Mouse (Mus musculus) intestine, embryonic 16.5 days (tissue): ENCODE measurements at regions not wholly inside any gene's neighbourhood (a gene's known extent, or its start where the extent isn't known, plus 50 kb on each side); places are given as distances from the start of the nearest gene placed in this dataset.
A peak's percentile ranks its signal among the peaks of the same experiment; 100 is the strongest.

Source experiments
- ATAC-seq: fragments of 200-750 bp; cut with Nextera tagmentation; 2 replicates; pipeline ENCODE4 v1.8.0; 2017; ENCODE audit warnings: moderate TSS enrichment, moderate library complexity
- H3K27ac ChIP-seq: fragments of 300-500 bp; sonication (generic); 2 replicates; pipeline ENCODE4 v1.5.1; 2014; ENCODE audit warnings: mild to moderate bottlenecking, low read length
- H3K27me3 ChIP-seq: fragments of 300-500 bp; sonication (generic); replicated peaks from 2 replicates; pipeline ENCODE4 v1.6.1; 2014; ENCODE audit warnings: low read length, control low read depth, mixed read lengths; ENCODE audit not compliant: control insufficient read depth, insufficient read depth
- H3K36me3 ChIP-seq: fragments of 300-500 bp; sonication (generic); 2 replicates; pipeline ENCODE4 v1.6.1; 2014; ENCODE audit warnings: low read length, control low read depth; ENCODE audit not compliant: control insufficient read depth, insufficient read depth
- H3K4me1 ChIP-seq: fragments of 300-500 bp; sonication (generic); 2 replicates; pipeline ENCODE4 v1.6.1; 2014; ENCODE audit warnings: low read length, control low read depth, mixed read lengths; ENCODE audit not compliant: control insufficient read depth, insufficient read depth
- H3K4me2 ChIP-seq: fragments of 300-500 bp; sonication (generic); 2 replicates; pipeline ENCODE4 v1.6.1; 2014; ENCODE audit warnings: low read depth, low read length, control low read depth
- H3K4me3 ChIP-seq: fragments of 300-500 bp; sonication (generic); 2 replicates; pipeline ENCODE4 v1.5.1; 2014; ENCODE audit warnings: mild to moderate bottlenecking, low read length
- H3K9ac ChIP-seq: fragments of 300-500 bp; sonication (generic); 2 replicates; pipeline ENCODE4 v1.6.1; 2014; ENCODE audit warnings: low read depth, low read length
- H3K9me3 ChIP-seq: fragments of 300-500 bp; sonication (generic); 2 replicates; pipeline ENCODE4 v1.6.1; 2016; ENCODE audit warnings: low read length, control low read depth; ENCODE audit not compliant: control insufficient read depth
- WGBS: fragments of 180-500 bp; shearing (Covaris S2); extraction: QIAGEN DNeasy Blood & Tissue Kit; methylation state at CpG from one replicate; pipeline ENCODE4 v1.1.7; 2014; 5-methylcytosine and 5-hydroxymethylcytosine counted together

DNA sequence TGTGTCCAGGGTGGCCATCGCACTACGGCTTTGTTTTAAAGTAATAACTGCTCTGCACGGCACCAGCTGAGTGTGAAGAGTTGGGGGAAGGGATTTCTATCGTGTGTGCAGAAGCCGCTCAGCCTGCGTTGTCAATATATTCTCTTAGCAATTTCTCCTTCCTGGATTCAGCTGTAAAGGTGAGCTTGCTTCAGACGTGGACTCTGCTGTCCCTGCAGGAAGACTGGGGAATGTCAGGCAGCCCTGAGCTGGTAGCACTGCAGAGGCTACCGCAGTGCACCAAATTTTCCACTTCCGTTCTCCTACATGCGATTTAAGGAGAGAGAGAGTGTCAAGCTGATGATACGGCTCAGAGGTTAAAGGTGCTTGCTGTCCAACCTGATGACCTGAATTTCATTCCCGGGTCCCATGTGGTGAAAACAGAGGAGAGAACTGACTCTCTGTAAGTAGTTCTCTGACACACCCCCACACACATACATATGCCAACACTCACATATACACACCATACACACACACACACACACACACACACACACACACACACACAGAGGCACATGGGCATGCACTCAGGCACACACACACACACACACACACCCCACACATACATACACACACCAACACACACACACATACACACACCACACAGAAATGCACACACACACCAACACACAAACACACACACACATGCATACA is 59.9 kb upstream of the Prelid3b start:
- H3K9ac ChIP-seq = no peak overlapping the region
- H3K27ac ChIP-seq = no peak overlapping the region
- no peaks in the 10 kb centered on the region for H3K36me3 ChIP-seq
- H3K4me1 ChIP-seq = no peaks in the 10 kb centered on the region
- no peaks in the 10 kb centered on the region for H3K27me3 ChIP-seq
- H3K4me2 ChIP-seq = peak overlapping the region; percentile 25; the same call in 1 of the 2 replicates
- no peaks in the 10 kb centered on the region for H3K9me3 ChIP-seq
- ATAC-seq = peak; percentile 91
- H3K4me3 ChIP-seq = no peak overlapping the region
- WGBS = 36% methylated on average over 12 of the region's 12 CpGs

DNA sequence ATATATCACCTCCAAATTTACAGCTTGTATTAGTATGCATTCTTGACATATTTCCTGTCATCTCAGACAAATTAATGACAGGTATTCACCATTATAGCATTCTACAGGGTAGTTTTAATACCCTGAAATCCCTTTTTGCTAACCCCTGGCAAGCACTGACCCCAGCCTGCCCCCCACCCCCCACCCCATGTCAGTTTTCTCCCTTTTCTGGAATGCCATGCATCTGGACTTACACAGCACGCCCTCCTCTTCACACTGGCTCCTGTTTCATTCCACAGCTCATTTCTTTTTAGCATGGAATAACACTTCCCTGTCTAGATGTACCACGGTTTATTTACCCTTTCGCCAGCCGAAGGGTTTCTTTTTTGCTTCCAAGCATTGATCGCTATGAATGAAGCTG is 67.8 kb upstream of the Prelid3b start:
- 55% methylated on average over 5 of the region's 5 CpGs for WGBS
- Histone ChIP-seq H3K36me3 (no peaks in the 10 kb centered on the region), H3K27me3 (no peaks in the 10 kb centered on the region), H3K4me2 (no peak overlapping the region), H3K27ac (no peak overlapping the region), H3K4me1 (no peaks in the 10 kb centered on the region), H3K9me3 (no peaks in the 10 kb centered on the region), H3K9ac (no peak overlapping the region), H3K4me3 (no peak overlapping the region)
- ATAC-seq = no peak

DNA sequence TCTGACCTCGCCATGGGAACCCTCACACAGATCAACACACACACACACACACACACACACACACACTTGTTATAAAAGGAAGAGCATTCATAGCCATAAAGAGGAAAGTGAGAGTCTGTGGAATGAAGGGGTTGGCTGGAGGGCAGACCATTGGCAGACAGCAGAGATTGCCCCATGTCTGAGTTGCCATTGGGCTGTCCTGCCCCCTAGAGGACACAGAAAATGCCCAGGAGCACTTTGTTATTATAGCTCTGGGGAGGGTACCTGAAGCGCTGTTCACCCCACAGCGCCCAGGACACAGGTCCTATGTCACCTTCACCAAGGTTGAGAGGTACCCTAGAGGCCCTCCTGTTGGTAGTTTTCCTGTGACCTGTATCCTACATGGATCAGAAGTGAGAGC is 74.3 kb upstream of the Prelid3b start:
- WGBS = 85% methylated on average over 3 of the region's 3 CpGs
- H3K9me3 ChIP-seq = no peaks in the 10 kb centered on the region
- no peaks in the 10 kb centered on the region for H3K36me3 ChIP-seq
- H3K4me2 ChIP-seq = no peak overlapping the region
- no peaks in the 10 kb centered on the region for H3K27me3 ChIP-seq
- no peaks in the 10 kb centered on the region for H3K4me1 ChIP-seq
- ATAC-seq = no peak
- no peak overlapping the region for H3K27ac ChIP-seq
- no peak overlapping the region for H3K4me3 ChIP-seq
- no peak overlapping the region for H3K9ac ChIP-seq

GRCm38 (mm10) chr2:174547701-174548100 is 74.8 kb upstream of the Prelid3b start:
- Histone ChIP-seq H3K27ac (no peak overlapping the region), H3K9ac (no peak overlapping the region), H3K36me3 (no peaks in the 10 kb centered on the region), H3K4me1 (no peaks in the 10 kb centered on the region), H3K9me3 (no peaks in the 10 kb centered on the region), H3K27me3 (no peaks in the 10 kb centered on the region), H3K4me3 (no peak overlapping the region), H3K4me2 (no peak overlapping the region)
- 91% methylated on average over 6 of the region's 6 CpGs for WGBS
- ATAC-seq = no peak

GRCm38 (mm10) chr2:174548776-174549175 is 75.9 kb upstream of the Prelid3b start:
- no peaks in the 10 kb centered on the region for H3K9me3 ChIP-seq
- H3K4me1 ChIP-seq = no peaks in the 10 kb centered on the region
- H3K27me3 ChIP-seq = no peaks in the 10 kb centered on the region
- H3K4me2 ChIP-seq = no peak overlapping the region
- H3K4me3 ChIP-seq = no peak overlapping the region
- H3K36me3 ChIP-seq = no peaks in the 10 kb centered on the region
- H3K9ac ChIP-seq = no peak overlapping the region
- no peak overlapping the region for H3K27ac ChIP-seq
- 68% methylated on average over 4 of the region's 4 CpGs for WGBS
- no peak for ATAC-seq

DNA sequence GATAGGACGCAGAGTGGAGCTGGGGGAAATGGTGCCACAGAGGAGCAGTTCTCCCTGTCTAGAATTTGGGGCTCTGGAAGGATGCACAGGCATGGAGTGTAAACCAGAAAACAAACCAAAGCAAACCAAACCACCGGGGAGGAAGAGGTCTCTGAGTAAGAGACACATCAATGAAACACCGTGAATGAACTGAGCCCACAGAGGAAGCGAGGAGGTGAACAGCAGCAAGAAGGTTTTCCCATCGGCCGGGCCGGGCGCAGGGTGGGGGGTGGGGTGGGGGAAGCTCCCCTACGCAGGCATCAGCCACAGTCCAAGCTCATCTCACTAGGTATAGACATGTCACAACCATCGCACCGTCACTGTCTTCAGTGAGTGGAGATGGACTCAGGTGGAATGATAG is 82.9 kb upstream of the Prelid3b start:
- Histone ChIP-seq H3K4me2 (no peak overlapping the region), H3K4me3 (no peak overlapping the region), H3K4me1 (no peaks in the 10 kb centered on the region), H3K9me3 (no peaks in the 10 kb centered on the region), H3K9ac (no peak overlapping the region), H3K27me3 (no peaks in the 10 kb centered on the region), H3K36me3 (no peaks in the 10 kb centered on the region), H3K27ac (no peak overlapping the region)
- 87% methylated on average over 11 of the region's 11 CpGs for WGBS
- no peak for ATAC-seq

DNA sequence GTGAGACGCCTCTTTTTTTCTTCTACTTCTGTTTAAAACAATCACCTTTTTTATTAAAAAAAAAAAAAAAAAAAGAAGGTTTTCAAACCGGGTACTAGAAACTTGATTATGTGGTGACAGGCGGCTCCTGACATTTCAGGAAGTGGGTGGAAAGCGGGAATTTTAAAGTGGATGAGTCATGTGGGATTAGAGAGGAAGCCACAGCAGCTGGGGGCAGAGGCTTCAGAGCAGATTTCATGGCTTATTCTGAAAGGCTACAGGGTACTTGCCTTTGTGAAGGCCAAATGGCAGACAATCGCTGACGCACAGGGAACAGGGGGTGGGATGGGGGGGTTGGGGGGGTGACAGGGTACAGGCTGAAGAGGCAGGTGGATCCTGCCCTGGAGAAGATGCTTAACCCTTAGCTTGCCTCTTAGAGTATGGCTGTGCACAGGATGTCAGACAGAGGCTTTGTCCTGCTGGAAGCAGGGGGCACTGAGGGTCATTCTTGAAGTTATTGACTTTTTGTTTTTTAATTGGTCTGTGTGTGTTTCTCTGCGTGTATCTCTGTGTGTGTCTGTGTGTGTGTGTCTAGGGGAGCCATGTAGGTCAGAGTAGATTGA is 81.4 kb upstream of the Zfp831 start:
- WGBS = 27% methylated on average over 7 of the region's 7 CpGs
- H3K4me1 ChIP-seq = no peaks in the 10 kb centered on the region
- no peak overlapping the region for H3K27ac ChIP-seq
- H3K9ac ChIP-seq = no peak overlapping the region
- H3K9me3 ChIP-seq = no peaks in the 10 kb centered on the region
- ATAC-seq = 0 out of 2 replicates have a peak, but pooled peaks have one; percentile 21
- no peak overlapping the region for H3K4me2 ChIP-seq
- no peaks in the 10 kb centered on the region for H3K36me3 ChIP-seq
- H3K27me3 ChIP-seq = no peaks in the 10 kb centered on the region
- H3K4me3 ChIP-seq = no peak overlapping the region

- Histone ChIP-seq H3K4me3 (no peak overlapping the region), H3K27me3 (no peaks in the 10 kb centered on the region), H3K4me1 (no peaks in the 10 kb centered on the region), H3K9me3 (no peaks in the 10 kb centered on the region), H3K9ac (no peak overlapping the region), H3K36me3 (no peaks in the 10 kb centered on the region), H3K27ac (no peak overlapping the region), H3K4me2 (no peak overlapping the region)
- 83% methylated on average over 3 of the region's 3 CpGs for WGBS
- ATAC-seq = no peak
Measured at GRCm38 (mm10) chr2:174563917-174564316, 79.4 kb upstream of the Zfp831 start.

DNA sequence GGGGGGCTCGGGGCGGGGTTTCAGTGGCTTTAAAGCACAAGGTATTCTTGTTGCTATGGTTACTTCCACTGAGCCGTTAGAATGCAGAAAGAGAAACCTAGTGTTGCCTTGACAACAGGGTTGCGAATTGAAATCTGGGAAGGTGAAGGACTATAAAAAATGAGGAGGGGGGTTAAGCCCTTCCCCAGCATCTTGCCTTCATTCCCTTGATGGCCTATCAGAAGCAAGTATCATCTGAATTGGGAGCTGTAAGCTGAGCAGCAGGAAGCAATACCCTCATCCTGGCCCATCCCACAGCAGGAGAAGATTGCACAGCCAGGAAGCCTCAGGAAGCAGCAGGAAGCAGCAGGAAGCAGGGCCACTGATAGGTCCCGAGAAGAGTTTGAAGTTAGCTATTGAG is 78.5 kb upstream of the Zfp831 start:
- no peak overlapping the region for H3K4me2 ChIP-seq
- no peaks in the 10 kb centered on the region for H3K36me3 ChIP-seq
- H3K27ac ChIP-seq = no peak overlapping the region
- WGBS = 26% methylated on average over 5 of the region's 5 CpGs
- no peaks in the 10 kb centered on the region for H3K27me3 ChIP-seq
- H3K9ac ChIP-seq = no peak overlapping the region
- no peaks in the 10 kb centered on the region for H3K4me1 ChIP-seq
- H3K4me3 ChIP-seq = no peak overlapping the region
- H3K9me3 ChIP-seq = no peaks in the 10 kb centered on the region
- no peak for ATAC-seq

- H3K4me2 ChIP-seq = no peak overlapping the region
- H3K9ac ChIP-seq = no peak overlapping the region
- H3K27ac ChIP-seq = no peak overlapping the region
- no peak overlapping the region for H3K4me3 ChIP-seq
- no peaks in the 10 kb centered on the region for H3K36me3 ChIP-seq
- H3K27me3 ChIP-seq = no peaks in the 10 kb centered on the region
- no peak for ATAC-seq
- no peaks in the 10 kb centered on the region for H3K9me3 ChIP-seq
- H3K4me1 ChIP-seq = no peaks in the 10 kb centered on the region
- WGBS = 73% methylated on average over 7 of the region's 7 CpGs
Measured at GRCm38 (mm10) chr2:174565891-174566290, 77.4 kb upstream of the Zfp831 start.
